Mouse (Mus musculus): Measurements from ENCODE around the gene Gp6. TPM values are rescaled to one million over a fixed set of nuclear protein-coding genes. Genes with fewer than 3 reads are reported as not detected.
"Not testable (repeated sequence)": the region's sequence is repeated elsewhere in the genome, so short reads cannot be mapped to it uniquely, and the experiment has no call there.

Gp6 gene
- total RNA-seq (2017): not detected in 2 replicates

DNA sequence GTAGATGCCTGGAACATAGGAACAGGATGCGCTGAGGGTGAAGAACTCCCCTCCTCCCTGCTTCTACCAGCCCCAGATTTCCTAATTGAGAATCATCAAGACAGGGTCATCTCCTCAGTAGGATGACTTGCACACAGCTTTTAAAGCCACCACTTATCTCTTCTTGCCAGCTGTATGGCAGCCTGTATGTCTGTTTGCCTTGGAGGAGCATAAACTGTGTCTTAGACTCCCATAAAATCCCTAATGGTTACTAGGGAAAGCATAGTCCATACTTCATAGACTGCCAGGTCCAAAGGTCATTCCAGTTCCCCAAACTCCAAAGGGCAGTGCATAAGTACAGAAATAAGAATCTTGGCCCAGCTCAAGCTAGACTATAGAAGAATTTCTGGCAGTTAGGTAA is at the start of gene Gp6:
Gene Gp6 (minus strand): TSS at position 15 of the 400 bp plus-strand sequence.
- no peak for ATAC-seq (replicated peaks in 1 of 2; ENCODE audit: insufficient read depth in 1 of 2, low FRiP score in 2 of 2, low TSS enrichment in 1 of 2, low read depth in 1 of 2, poor library complexity in 2 of 2, severe bottlenecking in 2 of 2)

DNA sequence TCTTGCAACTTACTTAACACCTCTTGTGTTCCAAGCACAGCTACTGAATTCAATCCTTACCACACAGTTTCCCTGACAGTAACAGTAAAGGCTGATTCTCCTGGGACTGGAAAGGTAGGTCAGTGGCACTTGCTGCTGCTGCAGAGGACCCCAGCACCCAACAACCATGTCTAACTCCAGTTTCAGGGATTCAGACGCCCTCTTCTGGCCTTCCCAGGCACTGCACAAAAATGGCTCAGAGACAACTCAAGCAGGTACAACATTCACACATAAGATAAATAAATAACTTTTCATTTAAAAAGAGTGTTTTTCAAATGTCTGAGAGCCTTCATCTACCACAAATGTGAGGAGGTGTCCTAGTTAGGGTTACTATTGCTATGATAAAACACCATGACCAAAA is 49.6 kb upstream of the Gp6 start:
- ATAC-seq (replicated peaks in 1 of 2; ENCODE audit: insufficient read depth in 1 of 2, low FRiP score in 2 of 2, low TSS enrichment in 1 of 2, low read depth in 1 of 2, poor library complexity in 2 of 2, severe bottlenecking in 2 of 2): no peak

DNA sequence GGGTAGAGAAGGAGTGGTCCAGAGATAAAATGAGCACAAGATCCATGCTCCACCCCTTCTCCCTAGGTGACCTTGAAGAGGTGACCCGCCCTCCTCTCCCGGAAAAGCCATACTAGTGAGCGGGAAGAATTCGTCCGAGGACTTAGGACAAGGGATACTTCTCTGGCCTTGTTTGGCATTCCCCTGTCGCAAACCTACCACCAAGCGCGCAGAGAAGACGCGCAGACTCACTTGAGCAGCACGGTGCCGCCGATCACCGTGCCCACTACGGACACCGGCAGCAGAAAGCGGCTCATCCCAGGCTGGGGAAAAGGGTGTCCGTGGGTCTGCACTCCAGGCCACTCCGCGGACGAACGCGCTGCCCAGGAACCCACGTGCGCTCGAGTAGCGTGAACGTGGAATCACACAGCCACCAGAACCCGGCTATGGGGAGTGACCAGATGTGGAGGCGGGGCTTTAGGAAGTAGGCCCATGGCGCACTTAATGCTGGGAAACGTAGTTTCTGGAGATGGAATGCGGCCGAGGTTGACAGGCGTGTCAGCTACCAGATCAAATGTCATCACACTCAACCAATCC is 47.8 kb upstream of the Gp6 start, which contains the start of gene Rdh13:
Gene Rdh13 (minus strand): TSS at position 434 of the 576 bp plus-strand sequence.
- ATAC-seq (replicated peaks in 1 of 2; ENCODE audit: insufficient read depth in 1 of 2, low FRiP score in 2 of 2, low TSS enrichment in 1 of 2, low read depth in 1 of 2, poor library complexity in 2 of 2, severe bottlenecking in 2 of 2): peak; percentile 94 to 97

DNA sequence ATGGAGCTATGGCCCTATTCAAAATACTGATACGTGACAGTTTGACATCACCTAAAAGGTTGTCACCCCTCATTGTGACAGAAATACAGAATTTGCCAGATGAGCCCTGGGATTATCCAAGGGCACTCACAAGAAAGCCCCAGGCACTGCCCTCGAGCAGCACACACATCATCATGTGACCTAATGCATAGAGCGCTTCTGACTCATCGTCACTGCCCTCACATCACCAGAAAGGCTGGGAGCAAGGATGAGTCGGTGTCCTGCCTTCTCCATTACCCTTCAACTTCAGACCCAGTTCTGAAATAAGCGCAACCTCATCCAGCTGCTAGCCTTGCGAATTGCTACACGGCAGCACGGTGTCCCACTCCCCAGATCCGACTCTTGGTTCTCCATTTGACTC is 43.0 kb upstream of the Gp6 start:
- ATAC-seq (replicated peaks in 1 of 2; ENCODE audit: insufficient read depth in 1 of 2, low FRiP score in 2 of 2, low TSS enrichment in 1 of 2, low read depth in 1 of 2, poor library complexity in 2 of 2, severe bottlenecking in 2 of 2): no peak

DNA sequence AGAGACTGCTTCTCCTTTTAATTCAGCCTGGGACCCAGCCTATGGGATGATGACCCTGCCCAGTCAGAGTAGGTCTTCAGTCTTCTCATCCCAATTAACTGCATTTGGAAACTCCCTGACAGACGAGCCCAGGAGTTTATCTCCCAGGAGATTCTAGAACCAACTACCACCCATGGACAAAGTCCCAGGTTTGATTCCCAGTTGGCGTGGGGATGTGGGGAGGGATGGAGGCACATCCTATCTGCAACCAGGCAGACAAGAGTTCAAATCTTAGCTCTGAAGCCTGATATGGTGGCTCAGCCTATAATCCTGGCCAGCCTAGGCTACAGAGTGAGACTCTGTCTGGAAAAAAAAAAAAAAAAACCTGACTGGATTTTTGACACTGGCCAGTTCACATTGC is 40.2 kb upstream of the Gp6 start:
- no peak for ATAC-seq (replicated peaks in 1 of 2; ENCODE audit: insufficient read depth in 1 of 2, low FRiP score in 2 of 2, low TSS enrichment in 1 of 2, low read depth in 1 of 2, poor library complexity in 2 of 2, severe bottlenecking in 2 of 2)

DNA sequence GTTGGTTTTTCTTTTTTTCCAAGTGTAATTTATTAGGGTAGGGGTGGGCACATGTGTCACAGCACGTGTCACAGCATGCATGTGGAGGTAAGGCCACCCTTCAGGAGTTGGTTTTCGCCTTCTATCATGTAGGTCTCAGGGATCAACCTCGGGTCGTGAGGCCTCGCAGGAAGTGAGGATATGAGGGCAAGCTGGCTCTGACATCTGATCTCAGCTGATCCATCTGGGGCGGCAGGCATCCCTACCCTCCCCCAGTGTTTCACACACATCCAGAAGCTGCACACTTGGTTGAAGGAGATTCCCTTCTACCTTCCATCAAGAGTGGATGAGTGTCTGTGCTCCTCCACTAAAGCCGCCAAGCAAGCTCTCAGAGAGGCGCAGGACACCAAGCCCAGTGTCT is 34.5 kb upstream of the Gp6 start:
- no peak for ATAC-seq (replicated peaks in 1 of 2; ENCODE audit: insufficient read depth in 1 of 2, low FRiP score in 2 of 2, low TSS enrichment in 1 of 2, low read depth in 1 of 2, poor library complexity in 2 of 2, severe bottlenecking in 2 of 2)

DNA sequence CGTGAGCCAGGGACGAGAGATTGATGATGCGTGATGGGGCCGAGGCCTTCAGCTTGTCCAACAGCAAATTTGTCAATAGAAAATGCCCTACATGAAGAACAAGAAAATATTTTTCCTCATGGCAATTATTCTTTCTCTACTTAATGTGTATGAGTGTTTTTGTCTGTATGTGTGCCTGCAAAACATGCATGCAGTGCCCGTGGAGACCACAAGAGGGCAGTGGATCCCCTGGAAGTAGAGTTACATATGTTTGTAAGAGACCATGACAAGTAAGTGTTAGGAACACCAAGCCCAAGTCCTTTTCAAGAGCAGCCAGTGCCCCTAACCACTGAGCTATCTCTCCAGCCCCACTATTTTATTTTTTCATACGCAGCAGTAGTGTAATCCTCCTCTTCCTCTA is 34.0 kb upstream of the Gp6 start:
- ATAC-seq (replicated peaks in 1 of 2; ENCODE audit: insufficient read depth in 1 of 2, low FRiP score in 2 of 2, low TSS enrichment in 1 of 2, low read depth in 1 of 2, poor library complexity in 2 of 2, severe bottlenecking in 2 of 2): peak in 1 of 2 experiments; percentile 43; a peak in 1 of 4 replicates

DNA sequence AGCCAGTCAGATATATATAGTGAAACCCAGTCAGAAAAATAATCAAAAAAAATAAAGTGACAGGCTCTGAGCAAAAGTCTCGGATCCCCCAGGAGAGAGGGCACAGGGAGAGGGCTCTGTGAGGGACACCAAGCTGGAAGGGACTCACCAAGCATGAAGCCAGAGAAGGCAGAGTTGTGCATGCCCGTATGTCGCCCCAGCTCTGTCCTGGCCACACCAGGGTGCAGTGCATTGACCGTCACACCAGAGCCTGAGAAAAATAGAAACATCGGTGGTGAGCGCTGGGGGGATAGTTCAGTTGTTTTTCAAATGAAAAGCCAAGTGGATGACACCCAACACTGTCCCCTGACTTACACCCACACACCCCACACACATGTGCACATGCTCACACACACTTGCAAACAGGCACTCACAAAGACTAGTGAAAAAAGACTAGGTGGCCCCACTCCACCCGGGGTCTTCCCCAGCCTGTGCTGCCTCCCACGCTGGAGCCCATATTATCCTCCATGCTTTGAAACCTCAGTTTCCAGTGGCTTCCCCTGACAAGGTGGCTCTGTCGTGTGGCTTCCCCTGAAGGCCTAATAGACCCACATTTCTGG is 32.8 kb upstream of the Gp6 start:
- ATAC-seq (replicated peaks in 1 of 2; ENCODE audit: insufficient read depth in 1 of 2, low FRiP score in 2 of 2, low TSS enrichment in 1 of 2, low read depth in 1 of 2, poor library complexity in 2 of 2, severe bottlenecking in 2 of 2): no peak

DNA sequence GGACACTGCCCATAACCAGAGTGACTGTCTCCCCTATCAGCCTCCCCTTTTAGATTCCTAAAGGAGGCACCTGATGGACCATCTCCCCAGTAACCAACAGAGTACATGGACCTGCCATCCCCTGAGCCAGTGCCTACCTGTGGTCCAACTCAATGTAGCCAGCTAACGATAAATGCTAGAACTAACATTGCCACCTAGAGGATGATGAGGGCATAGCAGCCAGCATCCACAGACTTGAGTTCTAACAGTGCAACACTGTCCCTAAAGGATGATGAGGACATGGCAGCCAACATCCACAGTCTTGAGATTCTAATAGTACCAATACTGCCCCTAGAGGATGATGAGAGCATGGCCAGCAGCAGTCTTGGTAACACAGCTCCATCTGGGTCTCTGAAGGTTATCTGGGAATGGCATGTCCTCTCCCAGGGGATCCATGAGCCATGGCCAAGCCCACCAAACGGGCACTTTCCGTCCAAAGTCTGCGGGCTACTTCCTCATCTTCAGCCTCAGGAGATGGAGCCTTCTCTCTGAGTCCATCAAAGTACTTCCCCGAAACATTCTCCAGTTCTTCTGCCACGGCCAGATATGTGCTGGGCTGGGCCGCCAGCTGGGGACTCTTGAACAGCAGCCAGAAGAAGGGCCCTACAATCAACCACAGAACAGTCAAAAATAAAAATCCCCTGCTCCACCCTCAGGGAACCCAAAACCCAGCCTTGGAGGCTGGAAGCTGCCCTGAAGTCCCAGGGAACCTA is 29.8 kb upstream of the Gp6 start:
- ATAC-seq (replicated peaks in 1 of 2; ENCODE audit: insufficient read depth in 1 of 2, low FRiP score in 2 of 2, low TSS enrichment in 1 of 2, low read depth in 1 of 2, poor library complexity in 2 of 2, severe bottlenecking in 2 of 2): peak; percentile 96 to 97

DNA sequence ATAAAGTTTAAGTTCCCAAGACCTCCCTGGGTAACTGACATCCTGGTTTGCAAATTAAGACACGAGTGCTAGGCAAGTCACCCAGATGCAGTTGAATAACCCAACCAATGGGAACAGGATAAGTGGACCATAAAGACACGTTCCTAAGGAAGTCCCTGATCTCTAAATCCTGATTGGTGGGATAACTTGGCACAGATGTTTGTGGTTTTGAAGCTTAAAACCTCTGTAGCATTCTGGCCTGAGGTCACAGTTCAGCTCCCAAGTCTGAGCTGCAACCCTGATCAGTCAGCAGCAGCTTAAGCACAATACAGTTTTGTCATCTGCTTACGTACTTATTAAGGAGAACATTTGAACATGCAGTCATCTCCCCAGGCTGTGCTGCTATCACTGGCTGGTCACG is 22.7 kb upstream of the Gp6 start:
- no peak for ATAC-seq (replicated peaks in 1 of 2; ENCODE audit: insufficient read depth in 1 of 2, low FRiP score in 2 of 2, low TSS enrichment in 1 of 2, low read depth in 1 of 2, poor library complexity in 2 of 2, severe bottlenecking in 2 of 2)

DNA sequence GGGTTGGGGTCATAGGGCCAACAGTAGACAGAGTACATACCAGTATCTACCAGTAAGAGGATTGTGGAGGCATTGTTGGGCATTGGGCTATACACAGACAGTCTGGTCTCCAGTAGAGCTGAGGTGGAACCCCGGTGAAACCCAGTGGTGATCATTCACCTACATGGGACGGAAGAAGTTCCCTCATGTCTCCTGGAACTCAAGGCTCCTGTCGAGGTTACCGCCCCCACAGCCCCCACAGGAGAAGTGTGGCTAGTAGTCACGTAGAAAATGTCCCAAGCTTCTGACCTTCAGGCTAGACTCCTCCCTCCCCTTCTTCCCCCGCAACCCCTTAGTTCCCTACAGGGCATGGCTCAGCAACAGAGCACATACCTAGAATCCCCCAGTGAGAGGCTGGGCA is 22.1 kb upstream of the Gp6 start:
- no peak for ATAC-seq (replicated peaks in 1 of 2; ENCODE audit: insufficient read depth in 1 of 2, low FRiP score in 2 of 2, low TSS enrichment in 1 of 2, low read depth in 1 of 2, poor library complexity in 2 of 2, severe bottlenecking in 2 of 2)

DNA sequence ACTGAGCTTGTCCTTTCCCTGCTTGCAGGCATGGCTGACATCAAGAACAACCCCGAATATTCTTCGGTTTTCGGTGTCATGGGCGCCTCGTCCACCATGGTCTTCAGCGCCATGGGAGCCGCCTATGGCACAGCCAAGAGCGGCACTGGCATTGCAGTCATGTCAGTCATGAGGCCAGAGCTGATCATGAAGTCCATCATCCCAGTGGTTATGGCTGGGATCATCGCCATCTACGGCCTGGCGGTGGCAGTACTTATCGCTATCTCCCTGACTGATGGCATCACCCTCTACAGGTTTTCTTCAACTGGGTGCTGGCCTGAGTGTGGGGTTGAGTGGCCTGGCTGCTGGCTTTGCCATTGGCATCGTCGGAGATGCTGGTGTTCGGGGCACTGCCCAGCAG is 14.9 kb upstream of the Gp6 start:
- ATAC-seq (replicated peaks in 1 of 2; ENCODE audit: insufficient read depth in 1 of 2, low FRiP score in 2 of 2, low TSS enrichment in 1 of 2, low read depth in 1 of 2, poor library complexity in 2 of 2, severe bottlenecking in 2 of 2): not testable (repeated sequence)

DNA sequence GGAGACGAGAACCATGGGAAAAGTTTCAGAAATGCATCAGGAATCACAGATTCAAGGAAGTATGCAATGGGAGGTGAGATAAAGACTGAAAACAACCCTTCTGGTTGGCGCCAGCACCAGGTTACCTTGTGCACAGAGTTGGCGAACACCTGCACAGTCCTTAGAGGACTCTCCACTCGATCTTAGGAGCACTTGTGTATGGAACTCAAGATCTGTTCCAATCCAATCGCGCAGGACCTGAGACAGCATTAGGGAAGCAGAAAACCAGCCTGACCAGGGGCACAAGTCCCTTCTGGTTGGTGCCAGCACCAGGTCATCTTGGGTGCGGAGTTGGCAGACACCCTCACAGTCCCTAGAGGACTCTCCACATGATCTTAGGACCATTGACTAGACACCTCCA is 24.0 kb downstream of the Gp6 start:
- ATAC-seq (replicated peaks in 1 of 2; ENCODE audit: insufficient read depth in 1 of 2, low FRiP score in 2 of 2, low TSS enrichment in 1 of 2, low read depth in 1 of 2, poor library complexity in 2 of 2, severe bottlenecking in 2 of 2): no peak

DNA sequence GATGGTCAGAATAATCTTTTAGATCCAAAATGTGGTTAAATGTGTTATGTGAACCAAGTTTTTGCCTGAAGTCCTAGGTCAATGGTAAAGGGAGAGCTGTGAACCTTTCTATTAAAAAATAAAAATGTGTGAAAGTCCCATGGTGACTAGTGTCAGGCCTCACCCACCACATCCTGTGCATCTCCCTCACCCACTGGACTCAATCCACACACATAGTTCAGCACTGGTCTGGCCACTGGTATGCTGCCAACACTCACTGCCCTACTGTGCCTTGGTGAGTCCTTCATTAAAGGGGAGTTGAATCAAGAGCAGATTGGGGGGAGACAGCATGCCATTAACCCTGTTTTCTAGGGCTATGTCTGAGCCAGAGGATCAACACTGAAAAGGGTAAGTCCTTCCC is 60.0 kb downstream of the Gp6 start, which contains the start of gene Ncr1:
Gene Ncr1 (plus strand): TSS at position 216 of the 400 bp plus-strand sequence.
- ATAC-seq (replicated peaks in 1 of 2; ENCODE audit: insufficient read depth in 1 of 2, low FRiP score in 2 of 2, low TSS enrichment in 1 of 2, low read depth in 1 of 2, poor library complexity in 2 of 2, severe bottlenecking in 2 of 2): no peak

DNA sequence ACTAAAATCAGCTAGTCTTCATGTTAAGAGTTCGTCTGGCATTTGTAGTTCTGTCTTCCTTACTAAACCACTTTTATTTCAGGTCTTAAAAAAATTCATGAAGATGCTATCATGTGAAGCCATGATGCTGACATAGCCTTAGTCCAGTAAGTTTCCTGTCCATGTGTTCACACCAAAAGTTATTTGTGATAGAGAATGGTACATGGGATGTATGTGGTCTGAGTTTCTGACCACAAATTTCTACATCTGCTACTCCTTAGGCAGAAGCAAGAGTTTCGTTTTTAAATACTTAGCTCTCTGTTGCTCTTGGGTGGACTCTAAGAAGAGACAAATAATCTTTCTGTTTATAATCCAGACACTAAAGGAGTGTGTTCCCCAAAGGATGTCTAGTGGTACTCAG is 74.2 kb downstream of the Gp6 start:
- ATAC-seq (replicated peaks in 1 of 2; ENCODE audit: insufficient read depth in 1 of 2, low FRiP score in 2 of 2, low TSS enrichment in 1 of 2, low read depth in 1 of 2, poor library complexity in 2 of 2, severe bottlenecking in 2 of 2): no peak

All from hematopoietic stem cell, adult 5-6 weeks (primary cell).